Mouse (Mus musculus) limb, embryonic 10.5 days (tissue): ENCODE results near the gene Tspan12. TPM values are rescaled to one million over a fixed set of nuclear protein-coding genes. Genes with fewer than 3 reads are reported as not detected.
A peak's percentile ranks its signal among the peaks of the same experiment; 100 is the strongest.

ENCODE experiments used
- DNase-seq: peaks from one replicate; pipeline ENCODE4 v3.0.0-alpha.2; 2017; ENCODE audit warnings: low spot score
- H3K27ac ChIP-seq: fragments of 300-500 bp; sonication (generic); 2 replicates; pipeline ENCODE4 v1.5.1; 2016; ENCODE audit warnings: mild to moderate bottlenecking
- H3K27me3 ChIP-seq: fragments of 300-500 bp; sonication (generic); 2 replicates; pipeline ENCODE4 v1.6.1; 2016; ENCODE audit warnings: low read depth, mild to moderate bottlenecking; ENCODE audit not compliant: poor library complexity, severe bottlenecking
- H3K36me3 ChIP-seq: fragments of 300-500 bp; sonication (generic); 2 replicates; pipeline ENCODE4 v1.6.1; 2016; ENCODE audit warnings: mild to moderate bottlenecking, moderate library complexity
- H3K4me1 ChIP-seq: fragments of 300-500 bp; sonication (generic); 2 replicates; pipeline ENCODE4 v1.6.1; 2016
- H3K4me3 ChIP-seq: fragments of 300-500 bp; sonication (generic); 2 replicates; pipeline ENCODE4 v1.5.1; 2016; ENCODE audit warnings: mild to moderate bottlenecking, moderate library complexity
- H3K9me3 ChIP-seq: fragments of 300-500 bp; sonication (generic); replicated peaks from 2 replicates; pipeline ENCODE4 v1.6.1; 2016; ENCODE audit warnings: mild to moderate bottlenecking
- WGBS: fragments of 180-500 bp; shearing (Covaris S2); methylation state at CpG from one replicate; pipeline ENCODE4 v1.1.7; 2016; 5-methylcytosine and 5-hydroxymethylcytosine counted together
- polyA plus RNA-seq: library from polyadenylated mRNA; unstranded; fragments of >200 nt; fragmentation: Nextera tagmentation; extraction: Ambion mirVana; gene quantifications from 2 replicates; pipeline ENCODE4 v1.2.1, GENCODE M21; 2016

Tspan12 gene
- polyA plus RNA-seq, 1 experiment from 2014 or later, result 41.4 TPM

DNA sequence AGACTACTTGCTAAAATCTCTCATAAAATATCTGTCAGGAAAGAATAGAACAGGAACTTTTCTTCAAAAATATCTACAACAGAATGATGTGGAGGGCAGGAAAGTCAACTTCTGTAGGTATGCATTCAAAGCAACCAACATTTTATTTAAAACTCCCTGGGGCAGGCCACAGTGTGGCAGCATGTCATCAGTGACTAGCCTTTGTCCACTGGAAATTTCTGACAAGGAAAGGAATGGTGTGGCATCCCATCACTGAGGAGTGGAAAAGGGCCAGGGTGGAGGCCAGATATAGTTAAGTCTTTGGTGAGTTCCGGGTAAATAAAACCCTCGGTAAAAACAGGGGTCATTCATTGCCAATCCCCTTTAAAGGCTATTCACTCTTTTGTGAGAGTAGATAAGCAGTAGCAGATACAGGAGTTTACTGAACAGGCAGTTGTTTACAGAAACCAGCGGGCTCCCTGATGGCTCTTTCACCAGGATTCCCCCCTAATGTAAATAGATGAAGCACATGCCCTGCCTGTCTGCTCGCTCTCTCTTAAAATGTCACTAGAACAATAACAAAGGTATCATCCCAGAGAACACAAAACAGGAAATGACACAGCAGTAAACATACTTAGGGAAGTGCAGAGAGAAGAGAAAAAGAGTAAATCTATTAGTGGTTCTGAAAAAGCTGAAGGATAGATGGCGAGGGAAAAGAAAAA lies 34.1 kb downstream of the Tspan12 start:
- Histone ChIP-seq H3K27ac (no peak overlapping the region), H3K27me3 (no peaks in the 10 kb centered on the region), H3K9me3 (no peaks in the 10 kb centered on the region), H3K4me1 (peaks cover 5% of the 10 kb centered on the region), H3K36me3 (peaks cover 23% of the 10 kb centered on the region), H3K4me3 (no peak overlapping the region)
- 31% methylated on average over 5 of the region's 5 CpGs for WGBS
- DNase-seq, result no peak

DNA sequence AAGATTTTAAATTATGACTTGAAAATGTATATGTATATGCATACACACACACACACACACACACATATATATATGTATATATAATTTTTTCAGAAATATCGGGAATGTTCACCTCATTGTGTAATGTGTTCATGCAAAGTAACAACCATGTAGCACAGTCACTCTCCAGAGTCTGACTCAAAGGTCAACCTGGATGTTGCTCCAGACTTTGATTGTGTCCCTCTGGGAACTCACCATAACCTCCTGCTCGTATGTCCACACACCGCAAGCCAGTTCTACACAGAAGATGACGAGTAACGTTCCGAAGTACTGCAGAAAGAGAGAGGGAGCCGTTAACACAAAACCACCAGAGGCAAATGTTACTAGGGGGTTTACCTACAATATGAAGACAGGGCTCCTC lies 46.3 kb downstream of the Tspan12 start:
- Histone ChIP-seq H3K36me3 (peaks cover 15% of the 10 kb centered on the region; the same call in 1 of the 2 replicates), H3K27ac (no peak overlapping the region), H3K27me3 (no peaks in the 10 kb centered on the region), H3K4me3 (no peak overlapping the region), H3K9me3 (no peaks in the 10 kb centered on the region), H3K4me1 (no peaks in the 10 kb centered on the region)
- DNase-seq, result no peak
- WGBS, result 93% methylated on average over 7 of the region's 7 CpGs

GRCm38 (mm10) chr6:21805013-21805570 lies 47.2 kb downstream of the Tspan12 start:
- WGBS, result 82% methylated on average over 7 of the region's 7 CpGs
- Histone ChIP-seq H3K27me3 (no peaks in the 10 kb centered on the region), H3K36me3 (peaks cover 22% of the 10 kb centered on the region), H3K27ac (no peak overlapping the region), H3K9me3 (no peaks in the 10 kb centered on the region), H3K4me3 (no peak overlapping the region), H3K4me1 (no peaks in the 10 kb centered on the region)
- DNase-seq, result no peak

- no peak for DNase-seq
- Histone ChIP-seq H3K9me3 (no peaks in the 10 kb centered on the region), H3K4me1 (no peaks in the 10 kb centered on the region), H3K36me3 (peaks cover 34% of the 10 kb centered on the region), H3K27me3 (no peaks in the 10 kb centered on the region), H3K4me3 (no peak overlapping the region), H3K27ac (peak overlapping the region; percentile 59; the same call in 1 of the 2 replicates)
- WGBS, result 86% methylated on average over 10 of the region's 10 CpGs
Measured at GRCm38 (mm10) chr6:21803483-21804340, 48.6 kb downstream of the Tspan12 start.

- no peak for DNase-seq
- Histone ChIP-seq H3K4me1 (no peaks in the 10 kb centered on the region), H3K27me3 (no peaks in the 10 kb centered on the region), H3K27ac (no peak overlapping the region), H3K4me3 (no peak overlapping the region), H3K36me3 (peaks cover 40% of the 10 kb centered on the region), H3K9me3 (no peaks in the 10 kb centered on the region)
- 92% methylated on average over 9 of the region's 9 CpGs for WGBS
Measured at GRCm38 (mm10) chr6:21798581-21798980, 53.7 kb downstream of the Tspan12 start.

DNA sequence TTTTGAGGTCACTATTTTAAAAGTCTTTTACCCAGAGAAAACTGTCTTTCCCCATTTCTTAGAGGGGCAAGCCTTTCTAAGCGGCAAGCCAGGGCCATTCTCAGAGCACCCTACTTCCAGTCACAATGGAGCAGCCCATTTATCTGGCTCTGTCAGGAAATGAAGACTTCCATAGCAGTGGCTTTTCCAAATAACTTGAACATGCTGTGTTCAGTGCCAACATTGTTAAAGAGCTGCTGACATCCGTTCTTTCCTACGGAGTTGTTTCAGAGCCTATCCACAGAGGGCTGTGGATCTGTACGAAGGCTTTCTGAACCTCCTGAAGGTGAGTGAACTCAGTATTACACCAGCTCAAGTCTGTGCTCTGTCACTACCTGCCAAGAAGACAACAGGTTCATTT lies 55.2 kb downstream of the Tspan12 start:
- Histone ChIP-seq H3K36me3 (peaks cover 40% of the 10 kb centered on the region), H3K9me3 (no peaks in the 10 kb centered on the region), H3K27ac (no peak overlapping the region), H3K4me1 (no peaks in the 10 kb centered on the region), H3K27me3 (no peaks in the 10 kb centered on the region), H3K4me3 (no peak overlapping the region)
- no peak for DNase-seq
- 98% methylated on average over 4 of the region's 4 CpGs for WGBS

DNA sequence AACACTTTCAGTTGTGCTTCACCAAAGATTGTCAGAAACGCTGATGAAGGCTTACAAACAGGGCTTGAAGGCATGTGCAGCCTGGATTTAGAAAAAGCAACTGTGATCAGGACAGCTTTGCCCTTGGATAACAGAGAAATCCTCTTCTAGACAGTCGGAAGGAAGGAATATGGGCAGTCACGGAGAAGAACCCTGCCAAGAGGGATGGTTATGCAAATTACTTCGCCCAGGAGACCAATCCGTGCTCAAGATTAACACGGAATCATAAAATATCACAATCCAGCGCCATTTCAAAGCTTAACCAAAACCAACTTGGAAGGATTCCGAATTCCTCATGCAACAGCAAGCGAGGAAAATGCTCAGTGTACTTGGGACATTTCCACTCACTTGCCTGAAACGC lies 55.9 kb downstream of the Tspan12 start:
- WGBS, result 89% methylated on average over 10 of the region's 10 CpGs
- H3K9me3 ChIP-seq, result no peaks in the 10 kb centered on the region
- peaks cover 40% of the 10 kb centered on the region for H3K36me3 ChIP-seq
- H3K27ac ChIP-seq, result no peak overlapping the region
- H3K4me1 ChIP-seq, result no peaks in the 10 kb centered on the region
- H3K4me3 ChIP-seq, result no peak overlapping the region
- no peaks in the 10 kb centered on the region for H3K27me3 ChIP-seq
- no peak for DNase-seq

GRCm38 (mm10) chr6:21795410-21795809 lies 56.9 kb downstream of the Tspan12 start:
- Histone ChIP-seq H3K36me3 (peaks cover 35% of the 10 kb centered on the region), H3K9me3 (no peaks in the 10 kb centered on the region), H3K27me3 (no peaks in the 10 kb centered on the region), H3K27ac (0 out of 2 replicates have a peak overlapping the region, but pooled peaks have one; percentile 40), H3K4me3 (no peak overlapping the region), H3K4me1 (no peaks in the 10 kb centered on the region)
- DNase-seq, result no peak
- 83% methylated on average over 5 of the region's 5 CpGs for WGBS

- Histone ChIP-seq H3K36me3 (peaks cover 32% of the 10 kb centered on the region), H3K4me1 (no peaks in the 10 kb centered on the region), H3K27ac (no peak overlapping the region), H3K27me3 (no peaks in the 10 kb centered on the region), H3K9me3 (no peaks in the 10 kb centered on the region), H3K4me3 (no peak overlapping the region)
- DNase-seq, result peak; percentile 77
- 10% methylated on average over 7 of the region's 7 CpGs for WGBS
Measured at GRCm38 (mm10) chr6:21795072-21795407, 57.3 kb downstream of the Tspan12 start.

- DNase-seq, result no peak
- Histone ChIP-seq H3K27me3 (no peaks in the 10 kb centered on the region), H3K4me3 (no peak overlapping the region), H3K4me1 (no peaks in the 10 kb centered on the region), H3K36me3 (peaks cover 27% of the 10 kb centered on the region), H3K9me3 (no peaks in the 10 kb centered on the region), H3K27ac (no peak overlapping the region)
- WGBS, result 83% methylated on average over 11 of the region's 11 CpGs
Measured at GRCm38 (mm10) chr6:21794337-21795071, 57.8 kb downstream of the Tspan12 start.

DNA sequence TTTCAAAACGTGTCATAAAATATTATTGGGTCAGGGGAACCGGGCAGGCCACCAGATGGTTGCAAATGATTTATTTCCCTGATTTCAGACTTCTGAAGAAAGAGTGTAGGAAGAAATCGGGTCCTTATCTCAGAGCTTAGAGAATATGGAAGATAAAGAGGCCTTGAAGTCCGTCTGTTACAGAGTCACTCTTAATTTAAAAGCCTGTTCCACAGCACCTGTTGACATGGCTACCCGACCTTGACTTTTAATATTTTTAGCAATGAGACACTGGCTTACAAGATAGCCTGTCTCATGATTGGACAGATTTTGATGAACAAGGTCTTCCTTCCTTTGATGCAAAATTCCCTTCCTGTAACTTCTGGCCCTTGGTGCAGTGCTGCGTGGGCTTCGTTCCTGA lies 61.0 kb downstream of the Tspan12 start:
- H3K36me3 ChIP-seq, result 0 out of 2 replicates have a peak, but pooled peaks cover 9% of the 10 kb centered on the region
- DNase-seq, result no peak
- WGBS, result 82% methylated on average over 7 of the region's 7 CpGs

DNA sequence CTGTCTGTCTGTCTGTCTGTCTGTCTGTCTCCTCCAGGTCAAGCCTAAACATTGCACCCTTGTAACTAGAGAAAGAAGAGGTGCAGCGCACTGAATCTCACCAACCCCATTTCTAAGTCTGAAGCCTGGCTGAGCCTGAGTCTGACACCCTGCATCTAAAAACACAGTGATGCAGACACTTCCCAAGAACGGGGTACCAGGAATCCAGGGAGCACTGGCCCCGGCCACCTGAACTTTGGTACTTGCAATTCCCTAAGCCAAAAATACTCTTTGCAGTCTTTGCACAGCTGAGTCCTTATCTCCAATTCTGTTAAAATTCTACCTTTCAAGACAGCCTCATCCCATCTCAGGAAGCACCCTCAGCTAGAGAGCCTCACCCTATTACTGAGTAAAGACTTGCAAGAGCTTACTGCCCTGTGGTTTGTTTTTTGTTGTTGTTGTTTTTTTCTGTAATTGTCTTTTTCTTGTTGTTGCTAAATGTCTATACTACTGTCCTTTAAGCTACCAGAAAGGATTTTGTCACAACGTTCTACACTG lies 61.7 kb downstream of the Tspan12 start:
- no peaks in the 10 kb centered on the region for H3K27me3 ChIP-seq
- 0 out of 2 replicates have a peak, but pooled peaks cover 8% of the 10 kb centered on the region for H3K36me3 ChIP-seq
- no peak overlapping the region for H3K4me3 ChIP-seq
- DNase-seq, result no peak
- H3K27ac ChIP-seq, result no peak overlapping the region
- 89% methylated on average over 4 of the region's 4 CpGs for WGBS
- 0 out of 2 replicates have a peak, but pooled peaks cover 3% of the 10 kb centered on the region for H3K4me1 ChIP-seq
- H3K9me3 ChIP-seq, result no peaks in the 10 kb centered on the region

More for the DNA sequence above, 61.0 kb downstream of the Tspan12 start:
- H3K4me3 ChIP-seq, result no peak overlapping the region
- H3K27me3 ChIP-seq, result no peaks in the 10 kb centered on the region
- H3K27ac ChIP-seq, result no peak overlapping the region
- no peaks in the 10 kb centered on the region for H3K9me3 ChIP-seq
- 0 out of 2 replicates have a peak, but pooled peaks cover 3% of the 10 kb centered on the region for H3K4me1 ChIP-seq
